Mouse (Mus musculus) heart, embryonic 12.5 days (tissue): ENCODE data around the gene Irgc1. TPM values are rescaled to one million over a fixed set of nuclear protein-coding genes. Genes with fewer than 3 reads are reported as not detected.
A peak's percentile ranks its signal among the peaks of the same experiment; 100 is the strongest.

Experiments
- ATAC-seq: fragments of 200-750 bp; cut with Nextera tagmentation; 2 replicates; pipeline ENCODE4 v1.8.0; 2017; ENCODE audit warnings: moderate TSS enrichment, moderate library complexity; ENCODE audit not compliant: insufficient number of reproducible peaks, low FRiP score
- H3K27ac ChIP-seq: fragments of 300-500 bp; sonication (generic); 2 replicates; pipeline ENCODE4 v1.5.1; 2016; ENCODE audit warnings: mild to moderate bottlenecking, moderate library complexity; ENCODE audit not compliant: poor library complexity, severe bottlenecking
- H3K27me3 ChIP-seq: fragments of 300-500 bp; sonication (generic); replicated peaks from 2 replicates; pipeline ENCODE4 v1.6.1; 2016; ENCODE audit warnings: mild to moderate bottlenecking, moderate library complexity
- H3K36me3 ChIP-seq: fragments of 300-500 bp; sonication (generic); 2 replicates; pipeline ENCODE4 v1.6.1; 2016; ENCODE audit warnings: mild to moderate bottlenecking, moderate library complexity
- H3K4me1 ChIP-seq: fragments of 300-500 bp; sonication (generic); replicated peaks from 2 replicates; pipeline ENCODE4 v1.6.1; 2016; ENCODE audit warnings: mild to moderate bottlenecking
- H3K4me2 ChIP-seq: fragments of 300-500 bp; sonication (generic); 2 replicates; pipeline ENCODE4 v1.6.1; 2016; ENCODE audit warnings: mild to moderate bottlenecking, moderate library complexity
- H3K4me3 ChIP-seq: fragments of 300-500 bp; sonication (generic); 2 replicates; pipeline ENCODE4 v1.5.1; 2016; ENCODE audit warnings: mild to moderate bottlenecking
- H3K9ac ChIP-seq: fragments of 300-500 bp; sonication (generic); 2 replicates; pipeline ENCODE4 v1.6.1; 2016; ENCODE audit warnings: mild to moderate bottlenecking, moderate library complexity
- H3K9me3 ChIP-seq: fragments of 300-500 bp; sonication (generic); replicated peaks from 2 replicates; pipeline ENCODE4 v1.6.1; 2016; ENCODE audit warnings: mild to moderate bottlenecking, moderate library complexity
- WGBS: fragments of 180-500 bp; shearing (Covaris S2); methylation state at CpG from one replicate; pipeline ENCODE4 v1.1.7; 2016; 5-methylcytosine and 5-hydroxymethylcytosine counted together
- polyA plus RNA-seq: library from polyadenylated mRNA; unstranded; fragments of >200 nt; fragmentation: Nextera tagmentation; extraction: Ambion mirVana; gene quantifications from 2 replicates; pipeline ENCODE4 v1.2.1, GENCODE M21; 2016

Irgc1 gene
- polyA plus RNA-seq, 1 experiment from 2014 or later = not detected

DNA sequence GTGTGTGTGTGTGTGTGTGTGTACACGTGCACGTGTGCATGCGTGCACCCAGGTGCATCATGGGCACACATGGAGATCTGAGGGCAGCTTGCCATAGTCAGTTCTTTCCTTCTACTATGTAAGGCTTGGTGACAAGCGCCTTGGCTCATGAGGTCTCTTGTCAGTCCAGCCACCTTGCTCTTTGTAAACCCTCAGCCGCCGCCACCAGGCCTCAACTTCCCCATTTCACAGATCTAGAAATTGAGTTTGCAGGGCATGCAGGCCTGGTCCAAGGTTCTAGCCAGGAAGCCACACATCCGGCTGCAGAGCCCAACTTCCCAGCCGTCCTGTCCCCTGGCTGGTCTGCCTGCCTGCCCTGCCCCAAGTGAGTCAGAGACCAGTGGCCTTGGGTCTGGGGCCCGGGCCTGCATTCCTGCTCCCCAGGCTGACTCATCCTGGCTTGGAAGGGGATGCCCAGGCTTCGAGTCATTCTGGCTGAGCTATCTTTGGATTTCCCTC, 65.0 kb downstream of the Irgc1 start:
- 65% methylated on average over 10 of the region's 10 CpGs for WGBS
- Histone ChIP-seq H3K9ac (0 out of 2 replicates have a peak overlapping the region, but pooled peaks have one; percentile 25), H3K9me3 (no peaks in the 10 kb centered on the region), H3K4me2 (no peak overlapping the region), H3K27me3 (peaks cover 12% of the 10 kb centered on the region; the same call in 1 of the 2 replicates), H3K36me3 (no peaks in the 10 kb centered on the region), H3K4me1 (0 out of 2 replicates have a peak, but pooled peaks cover 4% of the 10 kb centered on the region), H3K27ac (no peak overlapping the region), H3K4me3 (no peak overlapping the region)
- no peak for ATAC-seq

DNA sequence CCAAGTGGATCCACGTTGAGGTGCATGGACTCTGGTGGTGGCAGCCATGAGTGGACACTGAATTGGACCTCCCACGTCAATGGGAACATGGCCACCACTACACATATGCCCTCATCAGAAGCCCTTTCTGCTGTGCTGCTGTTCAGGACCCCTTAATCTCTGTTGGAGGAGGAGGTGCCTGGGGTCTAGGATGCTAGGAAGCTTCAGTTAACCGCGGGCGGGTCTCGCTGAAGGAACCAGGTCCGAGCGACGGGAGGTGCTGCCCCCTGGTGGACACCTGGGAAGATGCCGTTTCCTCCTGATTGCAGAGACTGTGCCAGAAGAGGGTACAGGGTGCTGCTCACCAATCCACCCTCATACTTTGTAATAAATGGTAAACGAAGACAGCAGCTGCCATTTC, 67.3 kb downstream of the Irgc1 start:
- H3K27me3 ChIP-seq = peaks cover 15% of the 10 kb centered on the region; the same call in 1 of the 2 replicates
- H3K4me1 ChIP-seq = 0 out of 2 replicates have a peak, but pooled peaks cover 7% of the 10 kb centered on the region
- no peaks in the 10 kb centered on the region for H3K9me3 ChIP-seq
- H3K9ac ChIP-seq = no peak overlapping the region
- H3K4me3 ChIP-seq = no peak overlapping the region
- WGBS = 6% methylated on average over 11 of the region's 11 CpGs
- H3K27ac ChIP-seq = no peak overlapping the region
- H3K4me2 ChIP-seq = peak overlapping the region; percentile 41
- ATAC-seq = no peak
- no peaks in the 10 kb centered on the region for H3K36me3 ChIP-seq

DNA sequence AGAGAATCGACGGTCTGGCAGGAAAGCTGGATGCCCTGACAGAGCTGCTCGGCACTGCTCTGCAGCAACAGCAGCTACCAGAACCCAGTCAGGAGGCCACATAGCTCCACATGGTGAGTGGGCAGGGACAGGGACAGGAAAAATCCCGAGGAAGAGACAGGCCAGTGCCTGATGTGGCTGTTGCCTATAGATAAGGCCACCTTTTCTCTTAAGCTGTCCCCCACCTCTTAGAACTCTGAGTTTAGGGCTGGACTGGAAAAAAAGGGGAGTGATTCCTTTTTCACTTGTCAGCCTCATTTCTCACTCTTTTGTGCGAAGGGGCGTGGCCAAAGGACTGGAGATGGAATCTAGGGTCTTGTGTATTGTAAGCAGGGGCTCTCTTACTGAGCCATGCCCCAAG, 68.0 kb downstream of the Irgc1 start:
- 0 out of 2 replicates have a peak overlapping the region, but pooled peaks have one; percentile 8 for H3K27ac ChIP-seq
- H3K4me2 ChIP-seq = no peak overlapping the region

DNA sequence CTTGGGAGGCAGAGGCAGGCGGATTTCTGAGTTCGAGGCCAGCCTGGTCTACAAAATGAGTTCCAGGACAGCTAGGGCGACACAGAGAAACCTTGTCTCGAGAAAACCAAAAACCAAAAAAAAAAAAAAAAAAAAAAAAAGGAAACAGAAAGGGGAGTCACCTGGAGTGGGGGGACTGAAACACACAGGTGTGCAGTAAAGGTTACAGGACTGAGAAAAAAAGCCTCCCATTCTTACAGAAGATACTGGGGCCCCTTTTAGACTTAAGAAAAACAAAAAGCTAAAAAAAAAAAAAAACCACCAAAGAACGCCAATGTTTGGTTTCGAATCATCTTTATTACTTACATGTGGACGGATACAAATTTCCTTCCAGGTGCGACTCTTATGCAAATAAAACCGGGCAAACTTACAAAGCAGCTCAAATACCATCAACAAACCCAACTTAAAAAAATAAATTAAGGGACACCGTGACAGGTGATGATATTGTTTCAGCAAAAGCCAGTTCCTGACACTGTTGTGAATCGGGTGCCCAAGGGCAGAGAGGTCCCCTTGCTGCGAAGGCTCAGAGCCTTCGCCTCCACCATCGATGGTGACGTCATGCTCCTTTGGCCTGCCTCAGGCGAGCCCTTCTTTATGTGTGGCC, 69.2 kb downstream of the Irgc1 start:
- 79% methylated on average over 16 of the region's 16 CpGs for WGBS
- Histone ChIP-seq H3K27me3 (peaks cover 19% of the 10 kb centered on the region), H3K4me2 (0 out of 2 replicates have a peak overlapping the region, but pooled peaks have one; percentile 0), H3K27ac (no peak overlapping the region), H3K4me1 (0 out of 2 replicates have a peak, but pooled peaks cover 7% of the 10 kb centered on the region), H3K9ac (no peak overlapping the region), H3K9me3 (no peaks in the 10 kb centered on the region), H3K4me3 (no peak overlapping the region), H3K36me3 (no peaks in the 10 kb centered on the region)
- ATAC-seq = no peak

More for the DNA sequence above, 68.0 kb downstream of the Irgc1 start:
- H3K9me3 ChIP-seq = no peaks in the 10 kb centered on the region
- peaks cover 15% of the 10 kb centered on the region; the same call in 1 of the 2 replicates for H3K27me3 ChIP-seq
- H3K9ac ChIP-seq = no peak overlapping the region
- no peaks in the 10 kb centered on the region for H3K36me3 ChIP-seq
- 0 out of 2 replicates have a peak, but pooled peaks cover 7% of the 10 kb centered on the region for H3K4me1 ChIP-seq
- WGBS = 52% methylated on average over 6 of the region's 6 CpGs
- ATAC-seq = peak; percentile 70; the same call in 1 of the 2 replicates
- H3K4me3 ChIP-seq = no peak overlapping the region

Other genes with a start within 250 kb of the Irgc1 start
- gene Zfp111, start 240.9 kb downstream of the Irgc1 start, polyA plus RNA-seq = 8.0 and 8.3 TPM in 2 replicates
- 3.1 and 4.6 TPM in 2 replicates for gene Zfp109, start 214.7 kb downstream of the Irgc1 start, polyA plus RNA-seq
- gene Zfp108, start 197.5 kb downstream of the Irgc1 start, polyA plus RNA-seq = 2.2 and 2.5 TPM in 2 replicates
- gene Zfp93, start 181.9 kb downstream of the Irgc1 start, polyA plus RNA-seq = 5.4 and 6.0 TPM in 2 replicates
- gene Zfp61, start 151.1 kb downstream of the Irgc1 start, polyA plus RNA-seq = 17.0 and 17.7 TPM in 2 replicates
- 5.5 and 5.6 TPM in 2 replicates for gene Zfp94, start 135.6 kb downstream of the Irgc1 start, polyA plus RNA-seq
- 0.31 TPM in 1 of 2 replicates, not detected in the other for gene Tescl, start 118.4 kb downstream of the Irgc1 start, polyA plus RNA-seq
- gene Lypd5, start 103.1 kb downstream of the Irgc1 start, polyA plus RNA-seq = not detected in 2 replicates
- 6.9 and 7.8 TPM in 2 replicates for gene Kcnn4, start 82.0 kb downstream of the Irgc1 start, polyA plus RNA-seq
- gene Smg9, start 52.7 kb downstream of the Irgc1 start, polyA plus RNA-seq = 21.4 and 21.6 TPM in 2 replicates
- 5.6 and 8.8 TPM in 2 replicates for gene Plaur, start 10.2 kb upstream of the Irgc1 start, polyA plus RNA-seq
- gene Cadm4, start 29.7 kb upstream of the Irgc1 start, polyA plus RNA-seq = 0.65 and 0.81 TPM in 2 replicates
- gene Zfp428, start 54.7 kb upstream of the Irgc1 start, polyA plus RNA-seq = 31.9 and 35.8 TPM in 2 replicates
- gene AC161166.1, start 60.2 kb upstream of the Irgc1 start, polyA plus RNA-seq = 0.37 and 0.40 TPM in 2 replicates
- gene Irgq, start 78.4 kb upstream of the Irgc1 start, polyA plus RNA-seq = 9.0 TPM in 2 replicates
- gene Pinlyp, start 93.8 kb upstream of the Irgc1 start, polyA plus RNA-seq = not detected in 2 replicates
- gene Xrcc1, start 94.0 kb upstream of the Irgc1 start, polyA plus RNA-seq = 70.5 and 71.7 TPM in 2 replicates
- gene Ethe1, start 135.2 kb upstream of the Irgc1 start, polyA plus RNA-seq = 17.6 and 19.2 TPM in 2 replicates
- gene Zfp575, start 135.3 kb upstream of the Irgc1 start, polyA plus RNA-seq = 0.69 and 1.1 TPM in 2 replicates
- gene Phldb3, start 158.5 kb upstream of the Irgc1 start, polyA plus RNA-seq = not detected in 2 replicates
- gene Lypd3, start 184.3 kb upstream of the Irgc1 start, polyA plus RNA-seq = 0.10 and 0.15 TPM in 2 replicates
- not detected in 2 replicates for gene Tex101, start 224.4 kb upstream of the Irgc1 start, polyA plus RNA-seq